Mouse (Mus musculus): ENCODE measurements around the gene Ssr2.

DNA sequence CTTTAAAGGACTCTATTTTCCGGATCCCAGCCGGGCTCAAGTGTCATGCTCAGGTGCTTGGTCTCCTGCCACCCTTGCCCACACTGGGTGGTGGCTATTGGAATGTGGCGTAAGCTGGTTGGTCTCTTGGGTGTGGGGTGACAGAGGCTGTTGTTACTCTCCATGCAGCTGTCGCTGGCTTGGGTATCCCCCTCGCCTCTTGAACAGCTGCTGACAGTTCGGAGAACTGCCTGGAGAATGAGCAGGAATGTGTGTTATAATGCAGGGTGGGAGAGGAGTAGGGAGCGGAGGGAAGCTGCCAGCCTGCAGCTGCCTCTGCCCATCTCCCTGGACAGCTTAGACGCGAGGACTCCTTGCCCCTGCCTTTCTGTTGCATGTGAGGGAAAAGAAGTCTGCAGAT is 54.3 kb downstream of the Ssr2 start:
- no peak for TF ChIP-seq HCFC1 (IDR thresholded peaks at IDR 0.05; ENCODE audit: borderline replicate concordance, insufficient read depth, low read length)
- TF ChIP-seq MAFK (IDR thresholded peaks at IDR 0.05; ENCODE audit: insufficient read depth, low read depth, low read length), result no peak
- TF ChIP-seq ZNF384 (IDR thresholded peaks at IDR 0.05; ENCODE audit: low read depth, low read length), result no peak
- TF ChIP-seq CHD2 (IDR thresholded peaks at IDR 0.05; ENCODE audit: low read depth, low read length), result no peak
- no peak for TF ChIP-seq ZC3H11A (IDR thresholded peaks at IDR 0.05; ENCODE audit: borderline replicate concordance, low read depth, low read length)

Data from ES-E14 (cell line).